Mouse (Mus musculus): ENCODE measurements around the gene Ly6g6f.

Gene Ly6g6f

GRCm38 (mm10) chr17:35105740-35106389 is 20.5 kb upstream of the Ly6g6f start:
- peak; percentile 49 for DNase-seq

- DNase-seq = no peak
Measured at GRCm38 (mm10) chr17:35104754-35105153, 19.3 kb upstream of the Ly6g6f start.

- no peak for DNase-seq
Measured at GRCm38 (mm10) chr17:35104079-35104478, 18.7 kb upstream of the Ly6g6f start.

GRCm38 (mm10) chr17:35103221-35103690 is 17.8 kb upstream of the Ly6g6f start:
- DNase-seq = no peak

- DNase-seq = no peak
Measured at GRCm38 (mm10) chr17:35102299-35102698, 16.9 kb upstream of the Ly6g6f start.

- DNase-seq = no peak
Measured at GRCm38 (mm10) chr17:35101161-35101560, 15.8 kb upstream of the Ly6g6f start.

GRCm38 (mm10) chr17:35100196-35100765 is 14.9 kb upstream of the Ly6g6f start:
- DNase-seq = no peak

- peak; percentile 35 for DNase-seq
Measured at GRCm38 (mm10) chr17:35097164-35097655, 11.8 kb upstream of the Ly6g6f start.

GRCm38 (mm10) chr17:35096597-35096996 is 11.2 kb upstream of the Ly6g6f start:
- DNase-seq = no peak

GRCm38 (mm10) chr17:35094475-35095365 is 9.3 kb upstream of the Ly6g6f start:
- DNase-seq = no peak

GRCm38 (mm10) chr17:35092403-35093198 is 7.2 kb upstream of the Ly6g6f start:
- peak; percentile 34 for DNase-seq

GRCm38 (mm10) chr17:35090166-35090932 is 4.9 kb upstream of the Ly6g6f start:
- DNase-seq = no peak

GRCm38 (mm10) chr17:35088825-35089644 is 3.6 kb upstream of the Ly6g6f start, which contains the start of gene Abhd16a:
TSS of gene Abhd16a (plus strand) at chr17:35089263.
- peak; percentile 94 for DNase-seq

- no peak for DNase-seq
Measured at GRCm38 (mm10) chr17:35088151-35088550, 2.7 kb upstream of the Ly6g6f start.

- no peak for DNase-seq
Measured at GRCm38 (mm10) chr17:35083929-35084497, 1.4 kb downstream of the Ly6g6f start.

GRCm38 (mm10) chr17:35082841-35083576 is 2.4 kb downstream of the Ly6g6f start:
- no peak for DNase-seq

GRCm38 (mm10) chr17:35080710-35081109 is 4.7 kb downstream of the Ly6g6f start:
- no peak for DNase-seq

GRCm38 (mm10) chr17:35080248-35080647 is 5.2 kb downstream of the Ly6g6f start:
- DNase-seq = no peak

- DNase-seq = no peak
Measured at GRCm38 (mm10) chr17:35079778-35080177, 5.6 kb downstream of the Ly6g6f start.

GRCm38 (mm10) chr17:35077786-35078233 is 7.6 kb downstream of the Ly6g6f start, which contains the start of gene Ly6g6d:
TSS of gene Ly6g6d (minus strand) at chr17:35078065.
- DNase-seq = peak; percentile 75

All from lung, postnatal 14 days (tissue).